Mouse (Mus musculus) adrenal gland, postnatal 14 days (tissue): ENCODE data around the gene Trpc2. TPM values are rescaled to one million over a fixed set of nuclear protein-coding genes. Genes with fewer than 3 reads are reported as not detected.

ENCODE experiments used
- DNase-seq: peaks from one replicate; pipeline ENCODE4 v3.0.0; 2021; ENCODE audit warnings: mixed read lengths
- total RNA-seq: library from RNA; stranded (reverse); gene quantifications from 2 replicates; pipeline ENCODE4 v1.2.3, GENCODE M21; 2021

Trpc2 gene
- total RNA-seq, 1 experiment from 2014 or later, result not detected

DNA sequence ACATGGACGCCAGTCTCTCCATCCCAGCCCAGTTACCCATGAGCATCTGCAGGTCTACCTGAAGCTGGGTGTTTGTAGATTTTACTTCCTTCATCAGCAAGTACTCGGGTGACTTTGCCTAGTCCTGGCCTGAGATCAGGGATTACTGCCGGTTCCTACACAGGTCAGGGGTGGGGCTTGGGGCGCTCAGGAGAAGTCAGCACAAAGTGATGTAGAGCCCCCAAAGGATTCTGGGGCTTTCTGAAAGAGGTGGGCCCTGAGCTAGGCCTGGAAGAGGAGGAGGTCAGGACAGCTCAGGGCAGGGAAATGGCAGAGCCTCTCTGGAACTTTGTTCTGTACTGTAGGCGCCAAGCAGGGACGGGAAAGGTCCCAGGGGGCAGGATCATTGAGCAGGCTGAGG lies 19.8 kb downstream of the Trpc2 start:
- DNase-seq, result peak; percentile 43

DNA sequence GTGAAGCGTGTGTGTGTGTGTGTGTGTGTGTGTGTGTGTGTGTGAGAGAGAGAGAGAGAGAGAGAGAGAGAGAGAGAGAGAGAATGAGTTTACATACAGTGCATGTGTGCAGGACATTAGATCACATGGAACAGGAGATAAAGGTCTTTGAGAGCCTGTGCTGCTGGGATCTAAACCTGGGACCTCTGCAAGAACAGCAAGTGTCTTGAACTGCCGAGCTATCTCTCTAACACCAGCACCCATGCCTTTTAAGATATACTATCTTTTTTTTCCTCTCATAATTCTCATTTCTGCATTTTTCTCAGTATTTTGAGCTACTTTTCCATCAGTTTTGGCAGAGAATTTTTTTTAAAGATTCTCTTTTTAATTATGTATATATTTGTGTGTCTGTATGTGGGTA lies 20.6 kb downstream of the Trpc2 start:
- no peak for DNase-seq

DNA sequence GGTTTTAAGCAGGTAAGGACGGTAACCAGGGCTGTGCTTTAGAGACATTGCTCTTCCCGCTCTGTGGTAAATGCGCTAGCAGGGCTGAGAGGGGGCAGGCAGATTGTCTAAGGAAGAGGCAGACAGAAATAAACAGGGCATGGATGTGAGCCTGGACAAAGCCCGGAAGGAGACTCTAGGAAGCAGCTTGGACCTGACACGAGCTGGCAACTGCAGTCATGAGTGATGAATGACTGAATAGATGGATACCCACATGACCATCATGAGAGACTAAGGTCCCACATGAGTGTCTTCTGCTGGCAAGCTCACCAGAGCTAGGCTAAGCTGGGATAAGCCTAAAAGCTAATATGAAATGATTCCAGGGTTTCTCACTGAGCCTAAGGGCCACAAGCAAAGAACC lies 21.2 kb downstream of the Trpc2 start:
- no peak for DNase-seq

DNA sequence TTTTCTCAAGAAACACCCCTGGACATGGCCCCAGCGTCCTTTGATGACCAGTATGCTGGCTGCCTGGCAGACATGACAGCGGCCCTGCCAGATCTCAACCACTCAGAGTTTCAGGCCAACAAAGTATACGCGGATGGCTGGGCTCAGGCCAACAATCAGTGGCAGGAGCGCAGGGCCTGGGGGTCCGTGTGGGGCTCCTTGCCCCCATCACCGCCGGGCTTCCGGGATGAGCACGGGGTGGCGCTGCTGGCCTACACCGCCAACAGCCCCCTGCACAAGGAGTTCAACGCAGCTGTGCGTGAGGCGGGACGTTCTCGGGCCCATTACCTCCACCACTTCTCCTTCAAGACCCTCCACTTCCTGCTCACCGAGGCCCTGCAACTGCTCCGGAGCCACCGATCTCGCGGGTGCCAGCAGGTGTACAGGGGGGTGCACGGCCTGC lies 23.8 kb downstream of the Trpc2 start:
- peak; percentile 27 for DNase-seq

DNA sequence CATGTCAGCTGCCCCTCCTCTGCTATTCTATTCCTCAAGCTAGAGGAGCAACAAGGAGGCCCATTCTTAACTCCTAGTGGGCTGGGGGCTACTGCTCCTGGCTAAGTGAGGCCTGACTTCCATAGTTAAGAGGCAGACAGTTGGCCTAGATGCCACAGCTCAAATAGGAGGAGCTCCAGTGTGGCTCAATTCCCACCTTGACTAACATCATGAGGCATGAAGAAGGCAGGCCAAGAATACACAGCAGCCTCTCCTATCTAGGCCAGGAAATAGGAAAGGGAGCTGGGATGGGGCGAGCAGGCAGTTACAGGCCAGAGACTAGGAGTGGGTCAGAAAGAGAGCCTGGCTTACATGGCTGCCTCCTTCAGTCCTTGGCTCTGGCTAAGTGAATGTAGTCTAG lies 25.3 kb downstream of the Trpc2 start:
- DNase-seq, result no peak

DNA sequence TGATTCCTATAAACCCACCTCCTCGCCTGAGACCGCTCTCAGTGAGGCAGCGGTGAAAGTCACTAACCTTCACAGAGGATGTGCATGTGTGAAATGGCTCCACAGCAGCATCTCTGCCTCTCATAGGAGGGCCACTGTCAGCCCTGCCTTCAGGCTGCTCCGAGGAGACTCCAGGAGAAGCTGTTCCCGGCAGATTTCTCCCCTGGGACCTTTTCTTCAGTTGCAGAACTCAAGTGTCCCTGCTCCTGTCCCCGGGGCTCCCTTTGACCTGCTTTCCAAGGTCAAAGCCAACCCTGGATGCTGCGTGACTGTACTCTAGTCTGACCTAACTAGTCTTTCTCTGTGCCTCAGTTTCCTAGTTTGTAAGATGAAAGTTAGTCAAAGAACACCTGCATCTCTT lies 26.3 kb downstream of the Trpc2 start, which contains the start of gene Art5:
Art5 (minus strand) TSS at position 319 of the 400 bp plus-strand sequence.
- no peak for DNase-seq

DNA sequence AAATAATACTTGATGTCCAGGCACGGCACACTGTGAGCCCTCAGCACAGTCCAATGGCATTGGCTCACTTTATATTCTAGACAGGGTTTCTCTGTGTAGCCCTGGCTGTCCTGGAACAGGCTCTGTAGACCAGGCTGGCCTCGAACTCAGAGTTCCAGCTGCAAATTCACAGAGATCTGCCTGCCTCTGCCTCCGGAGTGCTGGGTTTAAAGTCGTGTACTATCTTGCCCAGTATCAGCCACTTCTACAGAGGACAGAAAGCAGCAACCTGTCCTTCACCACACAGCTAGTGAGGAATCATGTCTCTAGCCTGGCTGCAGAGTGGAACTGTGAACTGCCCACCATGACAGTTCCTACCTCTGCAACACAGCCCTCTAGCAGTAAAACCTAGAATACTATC lies 26.8 kb downstream of the Trpc2 start:
- DNase-seq, result no peak

DNA sequence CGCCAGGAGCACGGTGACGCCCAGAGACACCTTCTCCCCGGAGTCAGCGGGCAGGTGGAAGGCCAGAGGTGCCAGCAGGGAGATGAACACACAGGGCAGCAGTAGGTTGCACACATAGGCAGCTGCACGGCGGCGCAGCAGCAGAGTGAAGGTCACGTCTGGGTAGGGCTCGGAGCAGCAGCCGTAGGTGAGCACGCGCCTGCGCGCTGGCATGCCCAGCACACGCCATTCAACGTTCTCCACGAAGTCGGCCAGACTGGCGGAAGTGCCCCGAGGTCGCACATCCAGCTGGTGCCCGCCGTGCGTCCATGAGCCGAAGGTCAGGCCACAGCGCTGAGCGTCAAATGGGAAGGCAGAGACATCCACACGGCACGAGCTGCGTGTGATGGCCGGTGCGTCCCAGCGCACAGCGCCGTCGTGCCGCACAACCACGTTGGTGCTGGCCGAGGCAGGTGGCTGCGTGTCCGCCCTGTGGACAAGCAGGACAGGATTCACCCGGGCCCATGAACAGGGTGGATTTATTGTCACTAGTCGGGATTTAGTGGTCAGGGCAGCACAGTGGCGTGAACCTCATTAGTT lies 30.3 kb downstream of the Trpc2 start:
- DNase-seq, result peak; percentile 49

DNA sequence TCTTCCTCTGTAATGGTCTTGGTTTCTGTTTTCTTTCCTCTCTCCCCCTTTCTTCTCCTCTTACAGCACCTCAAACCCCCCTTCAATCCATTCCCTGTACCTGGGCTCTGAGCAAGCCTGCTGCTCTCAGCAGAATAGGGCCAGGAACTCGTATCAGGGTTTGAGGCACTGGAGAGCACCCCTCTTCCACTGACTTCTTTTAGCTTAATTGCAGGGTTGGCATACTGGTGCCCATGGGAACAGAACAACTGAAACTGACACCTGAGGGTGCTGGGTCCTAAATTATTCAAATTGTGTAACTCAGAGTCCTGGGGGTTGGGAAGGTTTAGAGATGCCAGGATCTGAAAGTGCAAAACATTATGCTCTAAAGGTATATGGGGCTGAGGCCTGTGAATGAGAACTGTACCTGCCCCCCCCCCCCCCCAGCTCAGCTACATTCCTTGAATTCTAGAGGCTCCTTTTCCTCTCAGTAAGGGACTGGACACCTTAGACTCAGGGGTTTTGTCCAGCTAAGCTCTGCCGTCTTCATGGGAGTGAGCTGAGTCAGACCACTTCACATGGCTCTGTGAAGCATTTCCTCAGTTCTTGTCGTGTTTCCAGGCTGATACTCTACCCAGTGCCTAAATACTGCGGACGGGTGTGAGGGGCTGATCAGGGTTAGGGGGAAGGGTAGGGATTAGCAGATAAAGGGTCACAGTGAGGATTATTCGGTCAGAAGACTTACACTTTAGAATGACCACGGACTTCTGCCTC lies 33.8 kb downstream of the Trpc2 start, which contains the start of gene Chrna10:
Chrna10 (minus strand) TSS at position 250 of the 753 bp plus-strand sequence.
- DNase-seq, result no peak

DNA sequence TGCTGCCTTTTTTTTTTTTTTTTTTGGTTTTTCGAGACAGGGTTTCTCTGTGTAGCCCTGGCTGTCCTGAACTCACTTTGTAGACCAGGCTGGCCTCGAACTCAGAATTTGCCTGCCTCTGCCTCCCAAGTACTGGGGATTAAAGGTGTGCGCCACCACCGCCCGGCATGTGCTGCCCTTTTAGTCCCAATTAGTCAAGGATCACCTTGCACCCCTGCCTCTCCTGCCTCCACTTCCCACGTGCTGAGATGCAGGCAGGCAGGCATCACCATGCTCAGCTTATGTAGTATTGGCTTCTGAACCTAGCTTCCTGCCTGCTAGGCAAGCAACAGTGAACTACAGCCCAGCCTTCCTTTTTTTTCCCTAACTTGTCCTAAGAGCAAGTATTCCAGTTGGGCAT lies 34.5 kb downstream of the Trpc2 start:
- no peak for DNase-seq

DNA sequence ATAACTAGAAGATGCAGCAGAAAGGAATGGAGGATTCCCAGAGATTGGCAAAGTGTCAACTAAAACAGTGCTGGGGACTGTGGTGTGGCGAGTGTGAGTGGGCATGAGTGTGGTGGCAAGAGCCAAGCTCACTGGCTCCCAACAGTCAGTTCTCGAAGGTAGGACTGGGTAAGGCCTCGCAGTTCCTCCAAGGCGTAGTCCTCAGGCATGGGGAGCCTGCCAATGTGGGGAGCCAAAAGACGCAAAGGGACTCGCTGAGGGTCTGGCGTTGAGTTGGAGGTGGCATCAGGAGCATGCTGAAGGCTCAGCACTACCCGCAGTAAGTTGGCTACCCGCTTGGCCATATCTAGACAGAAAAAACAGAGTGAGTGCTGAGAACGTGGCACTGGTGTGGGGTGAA lies 37.4 kb downstream of the Trpc2 start:
- no peak for DNase-seq

DNA sequence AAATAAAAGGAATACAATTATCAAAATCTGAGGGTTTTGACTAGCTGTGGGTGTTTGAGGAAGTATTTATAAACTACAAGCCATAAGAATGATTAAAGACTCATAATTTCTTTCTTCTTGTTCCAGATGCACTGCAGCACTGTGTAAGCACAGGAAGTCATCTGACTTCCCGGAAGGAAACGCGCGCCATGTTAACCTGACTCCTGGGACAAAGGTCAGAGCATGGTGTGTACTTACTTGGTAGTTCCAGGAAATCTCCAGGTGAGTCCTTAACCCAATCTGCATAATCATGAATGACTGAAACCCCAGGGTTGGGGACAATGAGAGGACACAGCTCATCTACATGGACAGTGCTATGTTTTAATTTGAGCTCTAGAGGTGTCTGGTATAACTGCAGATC lies 49.5 kb downstream of the Trpc2 start:
- DNase-seq, result no peak

DNA sequence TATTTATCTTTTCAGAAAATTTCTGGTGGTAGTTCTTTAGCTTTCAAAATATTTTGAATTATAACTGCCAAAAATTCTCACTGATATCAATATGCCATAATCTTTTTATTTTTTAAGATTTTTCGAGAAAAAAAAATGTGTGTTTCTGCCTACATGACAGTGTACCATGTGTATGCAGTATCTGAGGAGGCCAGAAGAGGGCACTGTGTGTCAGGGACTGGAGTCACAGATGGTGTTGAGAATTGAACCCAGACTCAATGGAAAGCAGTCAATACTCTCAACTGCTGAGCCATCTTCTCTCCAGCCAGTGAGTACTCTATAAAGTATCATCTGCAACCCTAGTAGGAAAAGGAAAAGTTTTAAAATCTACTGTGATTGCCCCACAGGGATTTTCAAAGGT lies 54.5 kb downstream of the Trpc2 start:
- DNase-seq, result peak; percentile 56

DNA sequence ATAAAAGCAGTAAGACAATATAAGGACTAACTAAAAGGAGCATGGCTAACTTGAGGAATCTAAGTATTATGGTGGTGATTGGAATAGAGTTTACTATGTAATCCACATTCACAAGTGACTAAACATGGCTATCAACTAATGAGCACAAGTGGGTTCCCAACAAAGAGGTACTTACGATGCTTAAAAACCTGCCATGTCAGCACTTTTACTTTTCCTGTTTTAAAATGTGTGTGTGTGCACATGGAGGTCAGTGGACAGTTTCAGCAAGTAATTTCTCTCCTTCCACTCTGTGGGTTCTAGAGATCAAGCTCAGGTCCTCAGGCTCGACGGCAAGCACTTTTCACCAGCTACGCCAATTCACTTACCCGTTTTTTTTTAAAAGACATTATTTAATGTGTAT lies 55.0 kb downstream of the Trpc2 start:
- no peak for DNase-seq

Other genes with a start within 250 kb of the Trpc2 start
- gene Inppl1, start 244.9 kb upstream of the Trpc2 start, total RNA-seq, result 87.3 and 87.4 TPM in 2 replicates
- gene Folr2, start 225.9 kb upstream of the Trpc2 start, total RNA-seq, result 2.9 and 3.9 TPM in 2 replicates
- 24.0 and 27.0 TPM in 2 replicates for gene Anapc15, start 219.4 kb upstream of the Trpc2 start, total RNA-seq
- gene Folr1, start 212.3 kb upstream of the Trpc2 start, total RNA-seq, result 2.6 and 3.0 TPM in 2 replicates
- 116 and 118 TPM in 2 replicates for gene Lamtor1, start 177.2 kb upstream of the Trpc2 start, total RNA-seq
- not detected in 2 replicates for gene Tomt, start 176.8 kb upstream of the Trpc2 start, total RNA-seq
- gene Lrrc51, start 149.2 kb upstream of the Trpc2 start, total RNA-seq, result 6.0 and 7.3 TPM in 2 replicates
- gene Numa1, start 149.0 kb upstream of the Trpc2 start, total RNA-seq, result 154 and 164 TPM in 2 replicates
- gene Il18bp, start 64.4 kb upstream of the Trpc2 start, total RNA-seq, result 5.6 and 5.8 TPM in 2 replicates
- gene Rnf121, start 17.6 kb upstream of the Trpc2 start, total RNA-seq, result 30.4 and 32.0 TPM in 2 replicates
- 12.1 and 17.2 TPM in 2 replicates for gene Xndc1, start 17.6 kb upstream of the Trpc2 start, total RNA-seq
- gene Xntrpc, start 17.4 kb upstream of the Trpc2 start, total RNA-seq, result 1.2 and 1.5 TPM in 2 replicates
- gene Art1, start 18.6 kb downstream of the Trpc2 start, total RNA-seq, result not detected in 2 replicates
- 0.44 TPM in 1 of 2 replicates, not detected in the other for gene Art5, start 26.4 kb downstream of the Trpc2 start, total RNA-seq
- gene Chrna10, start 33.7 kb downstream of the Trpc2 start, total RNA-seq, result not detected in 2 replicates
- gene Nup98, start 127.1 kb downstream of the Trpc2 start, total RNA-seq, result 56.4 and 61.3 TPM in 2 replicates
- gene Pgap2, start 127.1 kb downstream of the Trpc2 start, total RNA-seq, result 75.7 and 87.8 TPM in 2 replicates
- 53.6 and 63.5 TPM in 2 replicates for gene Rhog, start 172.9 kb downstream of the Trpc2 start, total RNA-seq
- gene Stim1, start 184.7 kb downstream of the Trpc2 start, total RNA-seq, result 71.0 and 88.3 TPM in 2 replicates